Mouse (Mus musculus): Measurements from ENCODE around the gene Map1s. TPM values are rescaled to one million over a fixed set of nuclear protein-coding genes. Genes with fewer than 3 reads are reported as not detected.
"Not testable (repeated sequence)": the region's sequence is repeated elsewhere in the genome, so short reads cannot be mapped to it uniquely, and the experiment has no call there.

Gene Map1s
- polyA plus RNA-seq, 1 experiment from 2014 or later, result 14.4 TPM

DNA sequence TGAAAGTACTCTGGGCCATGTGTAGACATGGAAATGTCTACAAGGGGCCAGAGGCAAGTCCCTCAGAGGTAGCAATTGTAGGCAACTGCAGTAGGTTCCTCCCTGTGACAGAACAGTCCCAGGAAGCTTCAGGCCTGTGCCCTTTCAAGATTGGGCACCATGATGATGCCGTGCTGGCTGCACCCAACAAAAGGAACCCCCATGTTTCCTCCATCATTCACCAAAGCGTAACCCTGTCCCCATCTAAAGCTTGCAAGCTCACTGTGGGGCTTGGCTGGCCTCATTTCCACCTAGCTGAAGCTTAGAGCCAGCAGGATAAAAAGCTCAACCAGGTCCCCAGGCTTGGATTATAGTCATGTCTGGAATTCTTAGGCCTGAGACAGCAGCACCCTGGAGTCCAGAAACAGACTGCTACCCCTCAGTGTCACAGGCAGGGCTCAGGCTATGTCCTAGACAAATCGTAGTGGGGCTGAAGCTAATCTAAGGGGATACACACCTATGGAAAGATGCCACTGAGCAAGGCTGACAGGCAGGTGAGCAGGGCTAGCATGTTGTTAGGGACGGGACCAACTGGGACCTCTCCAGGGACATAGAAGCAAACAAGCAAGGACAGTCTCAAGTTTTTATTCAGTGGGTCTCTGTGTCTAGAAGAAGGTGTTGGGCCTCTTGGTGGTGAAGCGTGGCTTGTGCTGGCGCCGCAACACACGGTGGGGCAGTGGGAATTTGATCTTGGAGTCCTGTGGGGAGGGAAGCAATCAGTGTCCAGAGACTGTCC is 10.8 kb upstream of the Map1s start:
- WGBS (ENCODE audit: insufficient replicate concordance), result 87% methylated on average over 8 of the region's 8 CpGs
- peaks cover 31% of the 10 kb centered on the region for H3K4me1 ChIP-seq (ENCODE audit: control insufficient read depth, low read depth, low read length)
- H3K9ac ChIP-seq (ENCODE audit: low read depth, low read length), result no peak overlapping the region
- no peak overlapping the region for H3K27ac ChIP-seq (ENCODE audit: low read length)
- ATAC-seq (ENCODE audit: low read depth), result no peak
- no peaks in the 10 kb centered on the region for H3K9me3 ChIP-seq (replicated peaks; ENCODE audit: control insufficient read depth, low read length)
- H3K27me3 ChIP-seq (ENCODE audit: control insufficient read depth, insufficient read depth, low read depth, low read length), result peaks cover 41% of the 10 kb centered on the region
- H3K36me3 ChIP-seq (ENCODE audit: control insufficient read depth, insufficient read depth), result peaks cover 22% of the 10 kb centered on the region
- H3K4me2 ChIP-seq (ENCODE audit: low read depth, low read length), result no peak overlapping the region
- H3K4me3 ChIP-seq (ENCODE audit: low read depth, low read length), result no peak overlapping the region

DNA sequence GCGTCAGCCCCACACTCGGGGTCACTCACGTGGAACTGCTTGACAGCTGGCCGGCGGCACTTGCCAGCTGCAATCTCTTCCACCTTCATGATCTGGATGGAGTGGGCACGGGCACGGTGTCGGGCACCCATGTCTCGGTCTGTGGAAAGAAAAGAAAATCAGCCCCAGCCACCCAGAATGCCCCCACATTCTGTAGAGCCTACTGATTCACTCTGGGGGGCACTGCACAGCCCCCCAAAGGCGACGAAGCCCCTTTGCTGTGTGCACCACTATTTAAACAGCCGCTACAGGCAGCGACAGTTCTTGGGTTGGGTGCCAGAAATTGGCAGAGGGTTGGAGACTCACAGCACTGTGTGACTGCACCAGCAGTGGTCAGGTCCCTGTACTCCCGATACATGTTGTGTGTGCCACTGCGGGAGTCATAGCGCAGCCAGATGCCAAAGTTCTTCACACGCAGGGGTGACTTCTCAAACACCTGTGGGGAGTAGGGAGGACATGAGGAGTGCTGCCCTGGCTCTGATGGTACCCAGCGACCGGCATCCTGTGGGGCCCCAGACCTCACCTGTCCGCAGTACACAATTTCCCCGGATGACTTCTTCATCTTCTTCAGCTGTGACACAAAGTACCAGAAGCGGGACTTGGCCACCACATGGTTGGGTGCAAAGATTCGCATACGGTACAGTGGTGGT is 10.0 kb upstream of the Map1s start:
- 76% methylated on average over 22 of the region's 24 CpGs for WGBS (ENCODE audit: insufficient replicate concordance)
- not testable (repeated sequence) for ATAC-seq (ENCODE audit: low read depth); H3K9me3 ChIP-seq (replicated peaks; ENCODE audit: control insufficient read depth, low read length); H3K27ac ChIP-seq (ENCODE audit: low read length)
- peaks cover 31% of the 10 kb centered on the region for H3K4me1 ChIP-seq (ENCODE audit: control insufficient read depth, low read depth, low read length)
- H3K9ac ChIP-seq (ENCODE audit: low read depth, low read length), result peak overlapping the region; percentile 91
- peaks cover 22% of the 10 kb centered on the region for H3K36me3 ChIP-seq (ENCODE audit: control insufficient read depth, insufficient read depth)
- H3K4me3 ChIP-seq (ENCODE audit: low read depth, low read length), result peak overlapping the region; percentile 90
- peak overlapping the region; percentile 65 for H3K4me2 ChIP-seq (ENCODE audit: low read depth, low read length)
- H3K27me3 ChIP-seq (ENCODE audit: control insufficient read depth, insufficient read depth, low read depth, low read length), result peaks cover 33% of the 10 kb centered on the region

DNA sequence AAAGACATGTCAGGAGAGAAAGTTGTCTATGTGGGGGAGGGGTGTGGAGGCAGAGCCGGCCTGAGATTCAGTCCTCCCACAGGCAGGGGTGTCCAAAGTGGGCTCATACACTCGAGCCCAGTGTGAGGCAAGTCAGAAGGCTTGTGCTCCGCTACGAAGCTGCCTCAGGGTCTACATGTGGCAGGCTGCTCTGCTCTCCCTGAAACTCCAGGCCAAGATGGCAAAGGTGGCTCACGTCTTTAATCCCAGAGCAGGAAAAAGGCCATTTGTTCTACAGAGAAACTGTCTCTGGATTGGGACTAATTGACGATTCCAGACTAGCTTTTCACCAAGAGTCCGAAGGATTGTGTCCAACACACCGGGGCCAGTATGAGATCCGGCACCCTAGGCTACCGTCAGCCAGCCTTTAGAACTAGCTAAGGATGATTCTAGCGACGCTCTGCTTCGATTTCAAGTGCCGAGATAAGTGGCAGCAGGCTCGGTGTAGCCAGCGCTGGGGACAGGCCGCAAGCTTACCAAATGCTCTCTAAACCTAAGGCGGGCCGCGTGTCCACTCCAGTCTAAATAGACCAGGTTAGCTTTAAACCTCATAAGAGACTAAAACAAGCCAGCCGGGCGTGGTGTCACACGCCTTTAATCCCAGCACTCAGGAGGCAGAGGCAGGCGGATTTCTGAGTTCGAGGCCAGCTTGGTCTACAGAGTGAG is 9.3 kb upstream of the Map1s start:
- Histone ChIP-seq H3K27ac (ENCODE audit: low read length) (peak overlapping the region; percentile 32), H3K4me2 (ENCODE audit: low read depth, low read length) (peak overlapping the region; percentile 65)
- ATAC-seq (ENCODE audit: low read depth), result no peak

DNA sequence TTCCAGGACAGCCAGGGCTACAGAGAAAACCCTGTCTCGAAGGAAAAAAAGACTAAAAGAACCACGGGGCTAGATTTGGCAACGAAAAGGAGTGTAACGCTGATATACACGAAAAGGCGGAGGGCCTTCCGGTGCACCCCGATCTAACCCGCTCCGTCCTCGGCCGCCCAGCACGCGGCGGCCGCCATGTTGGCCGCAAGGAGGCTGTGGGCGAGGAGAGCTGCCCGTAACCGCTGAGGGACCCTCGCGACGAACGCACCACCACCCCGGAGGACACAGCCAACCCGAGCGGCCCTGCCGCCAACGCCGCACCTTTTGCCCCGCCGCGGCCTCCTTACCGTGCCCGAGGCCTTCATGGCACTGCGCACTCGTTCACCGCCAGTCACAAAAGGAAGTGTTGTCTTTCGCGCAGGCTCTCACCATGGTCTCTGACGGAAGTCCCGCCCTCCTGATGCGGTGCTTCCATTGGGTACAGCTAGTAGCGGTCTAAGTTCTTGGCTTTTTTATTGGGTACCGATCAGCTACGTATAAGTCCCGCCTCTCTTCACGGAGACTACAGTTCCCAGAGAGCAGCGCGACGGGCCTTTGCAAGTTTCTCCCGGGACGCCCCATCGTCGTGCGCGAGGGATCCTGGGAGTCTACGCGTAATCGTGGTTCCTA is 8.6 kb upstream of the Map1s start, which contains the start of gene Rpl18a:
TSS of gene Rpl18a (minus strand) at position 392 of the 660 bp plus-strand sequence.
- peak within 1 kb of the TSS; percentile 76 for H3K27ac ChIP-seq (ENCODE audit: low read length)
- H3K4me2 ChIP-seq (ENCODE audit: low read depth, low read length), result peak within 1 kb of the TSS; percentile 86
- peaks cover 19% of the 10 kb centered on the region for H3K27me3 ChIP-seq (ENCODE audit: control insufficient read depth, insufficient read depth, low read depth, low read length)
- H3K9me3 ChIP-seq (replicated peaks; ENCODE audit: control insufficient read depth, low read length), result no peaks in the 10 kb centered on the region
- ATAC-seq (ENCODE audit: low read depth), result peak; percentile 98
- H3K36me3 ChIP-seq (ENCODE audit: control insufficient read depth, insufficient read depth), result peaks cover 22% of the 10 kb centered on the region
- under 1% methylated on average over 57 of the region's 60 CpGs for WGBS (ENCODE audit: insufficient replicate concordance)
- peaks cover 23% of the 10 kb centered on the region for H3K4me1 ChIP-seq (ENCODE audit: control insufficient read depth, low read depth, low read length)
- peak within 1 kb of the TSS; percentile 91 for H3K9ac ChIP-seq (ENCODE audit: low read depth, low read length)
- H3K4me3 ChIP-seq (ENCODE audit: low read depth, low read length), result peak within 1 kb of the TSS; percentile 90

More for the DNA sequence above, 9.3 kb upstream of the Map1s start:
- peak overlapping the region; percentile 90 for H3K4me3 ChIP-seq (ENCODE audit: low read depth, low read length)
- peak overlapping the region; percentile 91 for H3K9ac ChIP-seq (ENCODE audit: low read depth, low read length)
- H3K4me1 ChIP-seq (ENCODE audit: control insufficient read depth, low read depth, low read length), result peaks cover 30% of the 10 kb centered on the region
- no peaks in the 10 kb centered on the region for H3K9me3 ChIP-seq (replicated peaks; ENCODE audit: control insufficient read depth, low read length)
- 2% methylated on average over 25 of the region's 25 CpGs for WGBS (ENCODE audit: insufficient replicate concordance)
- H3K36me3 ChIP-seq (ENCODE audit: control insufficient read depth, insufficient read depth), result peaks cover 22% of the 10 kb centered on the region
- H3K27me3 ChIP-seq (ENCODE audit: control insufficient read depth, insufficient read depth, low read depth, low read length), result peaks cover 26% of the 10 kb centered on the region

DNA sequence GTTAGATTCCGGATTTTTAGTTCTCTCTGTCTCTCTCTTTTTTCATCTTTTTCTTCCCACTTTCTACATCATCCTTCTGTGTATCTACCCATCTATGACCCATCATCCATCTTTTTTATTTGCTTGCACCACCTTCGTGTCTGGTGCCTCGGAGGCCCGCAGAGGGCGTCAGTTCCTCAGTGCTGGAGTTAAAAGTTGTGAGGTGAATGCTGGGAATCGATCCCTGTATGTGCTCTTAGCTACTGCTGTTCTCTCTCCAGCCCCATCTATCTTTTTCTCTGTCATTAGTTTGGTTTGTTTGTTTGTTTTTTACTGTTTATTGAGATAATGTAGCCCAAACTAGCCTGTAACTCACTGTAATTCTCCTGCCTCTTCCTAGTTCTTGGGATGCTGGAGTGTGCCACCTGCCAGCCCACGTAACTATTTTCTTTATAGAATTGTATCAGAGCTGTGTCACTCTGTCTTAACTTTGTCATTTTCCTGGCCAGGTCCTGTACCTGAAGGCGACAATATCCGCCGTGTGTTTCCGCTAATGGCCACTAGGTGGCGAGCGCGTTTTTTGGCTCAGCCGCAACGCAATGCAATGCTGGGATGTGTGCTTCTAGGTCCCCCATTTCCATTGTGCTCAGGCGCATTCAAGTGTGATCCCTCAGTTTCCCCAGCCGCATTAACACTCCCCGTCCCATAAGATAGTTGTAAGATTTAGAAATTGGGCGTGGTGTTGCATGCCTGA is 7.9 kb upstream of the Map1s start:
- H3K27me3 ChIP-seq (ENCODE audit: control insufficient read depth, insufficient read depth, low read depth, low read length), result peaks cover 12% of the 10 kb centered on the region
- peak overlapping the region; percentile 70 for H3K9ac ChIP-seq (ENCODE audit: low read depth, low read length)
- H3K4me1 ChIP-seq (ENCODE audit: control insufficient read depth, low read depth, low read length), result peaks cover 18% of the 10 kb centered on the region
- peak overlapping the region; percentile 86 for H3K4me2 ChIP-seq (ENCODE audit: low read depth, low read length)
- peak overlapping the region; percentile 90 for H3K4me3 ChIP-seq (ENCODE audit: low read depth, low read length)
- H3K9me3 ChIP-seq (replicated peaks; ENCODE audit: control insufficient read depth, low read length), result no peaks in the 10 kb centered on the region
- peaks cover 22% of the 10 kb centered on the region for H3K36me3 ChIP-seq (ENCODE audit: control insufficient read depth, insufficient read depth)
- ATAC-seq (ENCODE audit: low read depth), result peak; percentile 20
- peak overlapping the region; percentile 76 for H3K27ac ChIP-seq (ENCODE audit: low read length)
- under 1% methylated on average over 20 of the region's 20 CpGs for WGBS (ENCODE audit: insufficient replicate concordance)

DNA sequence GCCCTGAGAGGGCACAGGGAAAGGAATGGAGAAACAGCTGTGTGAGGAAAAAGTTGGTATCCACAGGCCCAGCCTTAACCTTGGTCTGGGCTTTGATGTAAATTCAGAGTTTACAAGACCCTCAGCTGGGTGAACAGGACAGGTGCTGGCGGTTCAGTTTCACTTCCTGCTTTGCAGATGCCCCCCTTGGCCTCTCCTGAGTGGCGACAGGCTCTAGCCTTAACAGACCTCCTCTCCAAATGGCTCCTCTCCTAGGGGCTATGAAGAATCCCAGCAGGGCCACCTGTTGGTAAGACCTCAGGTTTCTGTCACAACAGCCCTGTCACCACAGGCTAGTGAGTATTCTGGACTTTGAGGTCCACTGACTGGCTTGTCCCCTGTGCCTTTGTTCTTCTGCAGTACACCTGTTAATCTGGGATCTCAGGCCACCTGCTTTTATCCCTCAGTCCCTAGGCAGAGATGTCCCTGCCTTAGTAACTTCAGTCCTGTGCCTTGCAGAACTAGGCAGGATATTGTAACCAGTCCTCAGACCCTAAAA is 7.0 kb upstream of the Map1s start:
- Histone ChIP-seq H3K4me2 (ENCODE audit: low read depth, low read length) (0 out of 2 replicates have a peak overlapping the region, but pooled peaks have one; percentile 86), H3K4me1 (ENCODE audit: control insufficient read depth, low read depth, low read length) (peaks cover 16% of the 10 kb centered on the region), H3K9me3 (replicated peaks; ENCODE audit: control insufficient read depth, low read length) (no peaks in the 10 kb centered on the region), H3K27ac (ENCODE audit: low read length) (no peak overlapping the region), H3K4me3 (ENCODE audit: low read depth, low read length) (no peak overlapping the region), H3K9ac (ENCODE audit: low read depth, low read length) (no peak overlapping the region), H3K27me3 (ENCODE audit: control insufficient read depth, insufficient read depth, low read depth, low read length) (peaks cover 3% of the 10 kb centered on the region; the same call in 1 of the 2 replicates), H3K36me3 (ENCODE audit: control insufficient read depth, insufficient read depth) (peaks cover 21% of the 10 kb centered on the region)
- 13% methylated on average over 2 of the region's 2 CpGs for WGBS (ENCODE audit: insufficient replicate concordance)
- ATAC-seq (ENCODE audit: low read depth), result no peak

DNA sequence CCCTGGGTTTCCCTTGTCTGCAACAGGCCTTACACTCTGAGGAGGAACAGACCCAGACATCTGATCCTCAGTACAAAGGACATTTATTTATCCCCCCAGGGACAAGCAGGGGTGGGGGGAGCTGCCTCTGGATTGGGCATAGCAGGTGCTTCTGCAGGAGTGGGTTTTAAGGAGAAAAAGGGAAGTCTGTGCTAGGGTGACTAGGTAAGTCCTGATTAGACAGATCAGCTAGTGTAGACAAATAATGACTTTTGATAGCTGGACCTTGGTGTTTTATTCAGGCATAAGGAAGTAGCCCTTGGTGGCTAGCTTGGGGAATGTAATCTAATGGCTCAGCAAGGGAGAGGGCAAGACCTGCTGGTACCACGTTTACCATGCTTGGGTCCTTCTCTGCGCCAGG is 6.5 kb upstream of the Map1s start:
- 74% methylated on average over 2 of the region's 2 CpGs for WGBS (ENCODE audit: insufficient replicate concordance)
- Histone ChIP-seq H3K4me2 (ENCODE audit: low read depth, low read length) (no peak overlapping the region), H3K9me3 (replicated peaks; ENCODE audit: control insufficient read depth, low read length) (no peaks in the 10 kb centered on the region), H3K9ac (ENCODE audit: low read depth, low read length) (no peak overlapping the region), H3K36me3 (ENCODE audit: control insufficient read depth, insufficient read depth) (peaks cover 16% of the 10 kb centered on the region), H3K27me3 (ENCODE audit: control insufficient read depth, insufficient read depth, low read depth, low read length) (no peaks in the 10 kb centered on the region), H3K4me3 (ENCODE audit: low read depth, low read length) (no peak overlapping the region), H3K4me1 (ENCODE audit: control insufficient read depth, low read depth, low read length) (peaks cover 16% of the 10 kb centered on the region), H3K27ac (ENCODE audit: low read length) (no peak overlapping the region)
- no peak for ATAC-seq (ENCODE audit: low read depth)

DNA sequence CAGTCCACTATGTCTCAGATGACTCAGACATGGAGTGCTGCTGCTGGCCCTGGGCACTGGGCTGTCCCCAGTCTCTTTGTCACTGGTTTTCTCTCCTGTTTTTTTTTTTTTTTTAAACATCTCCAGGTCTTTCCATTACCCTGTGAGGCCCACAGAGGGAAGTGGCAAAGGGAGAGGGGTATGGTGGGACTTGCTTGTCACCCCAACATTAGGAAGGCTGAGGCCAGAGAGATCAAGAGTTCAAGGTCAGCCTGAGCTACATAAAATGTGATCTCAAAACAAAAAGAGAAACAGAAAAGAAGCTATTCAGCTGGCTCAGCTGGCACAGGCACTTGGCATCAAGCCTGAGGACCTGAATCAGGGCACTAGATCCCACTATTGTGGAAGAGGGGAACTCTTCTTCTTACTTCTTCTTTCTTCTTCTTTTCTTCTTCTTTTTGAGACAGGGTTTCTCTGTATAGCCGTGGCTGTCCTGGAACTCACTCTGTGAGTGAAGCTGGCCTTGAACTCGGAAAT is 4.8 kb upstream of the Map1s start:
- WGBS (ENCODE audit: insufficient replicate concordance), result 45% methylated on average over 2 of the region's 2 CpGs
- no peaks in the 10 kb centered on the region for H3K27me3 ChIP-seq (ENCODE audit: control insufficient read depth, insufficient read depth, low read depth, low read length)
- H3K4me2 ChIP-seq (ENCODE audit: low read depth, low read length), result no peak overlapping the region
- H3K27ac ChIP-seq (ENCODE audit: low read length), result no peak overlapping the region
- H3K9me3 ChIP-seq (replicated peaks; ENCODE audit: control insufficient read depth, low read length), result no peaks in the 10 kb centered on the region
- no peak for ATAC-seq (ENCODE audit: low read depth)
- peaks cover 22% of the 10 kb centered on the region for H3K4me1 ChIP-seq (ENCODE audit: control insufficient read depth, low read depth, low read length)
- no peaks in the 10 kb centered on the region for H3K36me3 ChIP-seq (ENCODE audit: control insufficient read depth, insufficient read depth)
- no peak overlapping the region for H3K4me3 ChIP-seq (ENCODE audit: low read depth, low read length)
- no peak overlapping the region for H3K9ac ChIP-seq (ENCODE audit: low read depth, low read length)
